Mouse (Mus musculus) c-Kit-positive CD71-positive TER-119-positive erythroid progenitor cells, embryonic 14.5 days (primary cell): ENCODE results near the gene Neu1.
"Not testable (repeated sequence)": the region's sequence is repeated elsewhere in the genome, so short reads cannot be mapped to it uniquely, and the experiment has no call there.

Experiments used
- DNase-seq: peaks from one replicate; pipeline ENCODE4 v3.0.0-alpha.2; 2013; ENCODE audit warnings: low spot score

Gene Neu1

GRCm38 (mm10) chr17:34948721-34949552 is 17.9 kb downstream of the Neu1 start:
- not testable (repeated sequence) for DNase-seq

- no peak for DNase-seq
These were observed 18.5 kb downstream of the Neu1 start for GRCm38 (mm10) chr17:34949553-34949969.

- DNase-seq, result peak; percentile 7
These were observed 19.7 kb downstream of the Neu1 start for GRCm38 (mm10) chr17:34950514-34951455.

DNA sequence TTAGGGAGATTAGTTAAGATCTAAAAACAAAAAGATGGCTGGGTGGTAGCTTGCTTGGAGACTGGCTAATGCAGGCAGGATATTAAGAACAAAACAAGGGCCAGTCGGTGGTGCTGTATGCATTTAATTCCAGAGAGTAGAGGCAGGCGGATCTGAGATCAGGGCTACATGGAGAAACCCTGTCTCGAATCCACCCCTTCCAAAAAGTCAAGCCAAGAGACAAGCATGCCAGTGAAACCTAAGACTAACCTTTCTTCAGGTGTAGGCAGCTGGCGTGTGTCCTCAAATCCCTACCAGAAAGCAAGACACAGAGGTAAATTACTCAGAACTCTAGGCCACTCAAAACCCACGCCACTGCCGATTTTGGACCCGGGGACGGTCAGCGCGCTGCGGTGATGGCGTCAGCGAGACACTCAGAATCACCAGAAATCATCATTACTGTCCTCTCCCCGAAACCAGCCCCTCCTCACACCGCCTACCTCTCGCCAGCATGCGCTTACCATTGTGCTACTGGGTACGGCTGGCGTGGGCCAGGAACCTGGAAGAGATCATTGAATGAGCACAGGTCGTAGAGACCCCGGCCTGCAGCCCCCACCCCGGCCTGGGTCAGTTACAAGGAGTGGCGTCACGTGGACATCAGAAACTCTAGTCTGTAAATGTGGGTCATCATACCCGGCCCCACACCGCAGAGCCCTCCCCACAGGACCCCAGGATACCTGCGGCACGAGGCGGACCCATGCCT is 20.8 kb downstream of the Neu1 start:
- peak; percentile 32 for DNase-seq

- peak; percentile 79 for DNase-seq
These were observed 21.5 kb downstream of the Neu1 start for GRCm38 (mm10) chr17:34952378-34953040.

- no peak for DNase-seq
These were observed 22.2 kb downstream of the Neu1 start for GRCm38 (mm10) chr17:34953258-34953657.

- DNase-seq, result no peak
These were observed 22.9 kb downstream of the Neu1 start for GRCm38 (mm10) chr17:34953904-34954303.

- DNase-seq, result no peak
These were observed 23.8 kb downstream of the Neu1 start for GRCm38 (mm10) chr17:34954831-34955230.

- peak; percentile 16 for DNase-seq
These were observed 24.8 kb downstream of the Neu1 start for GRCm38 (mm10) chr17:34955884-34956283.

DNA sequence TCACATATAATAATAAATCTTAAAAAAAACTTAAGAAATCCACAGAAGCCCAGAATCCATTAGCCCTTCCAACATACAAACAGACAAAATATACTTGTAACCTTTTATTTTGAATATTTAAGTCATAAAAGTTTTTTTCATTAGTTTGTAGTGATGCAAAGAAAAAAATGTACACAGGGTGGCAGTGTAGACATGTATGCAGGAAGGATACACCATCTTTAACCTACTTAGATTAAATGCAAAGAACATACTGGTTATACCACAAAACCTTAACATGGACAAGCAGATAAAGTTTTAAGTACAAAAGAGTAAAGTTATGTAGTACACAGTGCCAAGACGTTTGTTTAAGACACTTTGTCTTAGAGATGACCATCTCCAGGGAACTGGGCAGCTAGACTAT is 25.3 kb downstream of the Neu1 start:
- peak; percentile 49 for DNase-seq

- DNase-seq, result not testable (repeated sequence)
These were observed 26.2 kb downstream of the Neu1 start for GRCm38 (mm10) chr17:34957291-34957690.

- not testable (repeated sequence) for DNase-seq
These were observed 26.9 kb downstream of the Neu1 start for GRCm38 (mm10) chr17:34957966-34958365.

GRCm38 (mm10) chr17:34958734-34959129 is 27.7 kb downstream of the Neu1 start:
- DNase-seq, result not testable (repeated sequence)

DNA sequence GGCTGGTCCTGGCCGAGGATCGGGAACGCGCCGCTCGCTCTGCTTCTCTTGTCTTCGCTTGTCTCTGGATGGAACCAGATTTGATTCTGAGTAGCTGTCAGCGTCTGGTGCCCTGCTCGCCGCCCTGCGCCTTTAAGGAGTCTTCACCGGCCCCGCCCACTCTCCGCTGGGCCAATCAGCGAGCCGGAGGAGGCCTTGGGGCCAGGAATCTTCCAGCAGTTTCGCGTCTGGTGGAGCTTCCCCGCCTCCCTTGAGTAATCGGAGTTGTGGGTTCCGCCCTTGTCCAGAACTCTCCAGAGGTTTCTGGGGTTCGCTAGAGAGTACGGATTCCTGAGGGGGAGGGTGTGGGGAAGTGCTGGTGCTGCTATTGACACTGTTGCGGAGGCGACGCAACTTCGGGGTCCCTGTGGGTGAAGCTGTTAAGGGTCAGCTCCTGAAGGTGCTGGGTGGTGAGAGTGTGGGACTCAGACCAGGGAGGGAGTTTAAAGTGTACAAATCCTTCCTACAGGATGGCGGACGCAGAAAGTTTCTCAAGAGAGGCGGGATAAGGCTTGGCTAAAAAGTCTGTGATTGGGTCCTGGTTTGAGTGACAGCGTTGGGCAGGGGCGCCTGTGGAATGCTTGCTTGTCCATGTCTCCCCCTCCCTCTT is 28.2 kb downstream of the Neu1 start, which contains the start of gene Hspa1b:
TSS of gene Hspa1b (minus strand) at position 109 of the 649 bp plus-strand sequence.
- peak; percentile 53 for DNase-seq

DNA sequence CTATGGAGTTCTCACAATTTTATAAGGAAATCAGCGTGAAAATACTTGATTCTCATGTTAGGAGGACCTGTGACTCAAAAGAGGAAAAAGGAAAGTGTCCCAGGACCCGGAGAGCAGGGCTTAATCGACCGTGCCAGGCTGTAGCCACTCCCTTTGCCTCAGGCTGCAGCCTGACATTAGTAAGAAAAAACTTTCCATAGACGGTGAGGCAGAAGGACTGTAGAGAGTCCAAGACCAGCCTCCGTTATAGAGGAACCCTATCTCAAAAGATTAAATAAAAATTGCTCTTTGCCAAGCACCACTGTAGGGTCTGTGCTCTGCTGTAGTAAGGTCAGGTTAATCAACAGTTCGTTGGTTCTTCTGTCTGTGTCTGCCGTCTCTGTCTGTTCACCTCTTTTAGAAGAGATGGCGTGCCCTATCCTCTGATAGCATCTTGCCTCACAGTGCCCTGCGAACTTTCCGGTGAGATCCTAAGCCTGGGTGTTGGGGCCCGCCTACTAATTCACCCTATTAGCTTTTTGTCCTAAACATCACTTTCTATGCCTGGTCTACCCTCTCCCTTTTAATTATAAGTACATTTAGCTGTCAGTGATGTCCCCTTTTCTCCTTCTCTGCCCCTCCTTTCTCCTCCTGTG is 28.9 kb downstream of the Neu1 start:
- DNase-seq, result no peak

GRCm38 (mm10) chr17:34960702-34961493 is 29.8 kb downstream of the Neu1 start:
- no peak for DNase-seq

- DNase-seq, result no peak
These were observed 31.1 kb downstream of the Neu1 start for GRCm38 (mm10) chr17:34962125-34962524.

DNA sequence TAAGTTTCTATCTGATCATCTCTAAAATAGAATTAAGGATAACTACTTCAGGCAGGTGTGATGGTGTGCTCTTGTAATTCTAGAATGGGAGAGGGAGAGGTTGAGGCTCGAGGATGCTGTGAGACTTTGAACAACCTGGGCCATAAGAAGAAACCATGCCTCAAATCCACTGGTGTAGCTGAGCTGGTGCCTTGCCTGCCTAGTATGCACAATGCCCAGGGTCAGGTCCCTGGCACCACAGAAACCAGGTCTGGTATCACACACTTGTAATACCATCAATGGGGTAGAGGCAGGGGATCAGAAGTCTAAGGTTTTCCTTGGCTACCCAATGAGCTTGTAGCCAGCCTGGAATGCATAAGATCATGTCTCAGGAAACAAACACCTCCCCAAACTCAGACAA is 31.8 kb downstream of the Neu1 start:
- no peak for DNase-seq

- no peak for DNase-seq
These were observed 33.6 kb downstream of the Neu1 start for GRCm38 (mm10) chr17:34964640-34965049.
